Mouse (Mus musculus) monocyte, adult 5-6 weeks (primary cell): Measurements from ENCODE around the gene Hist1h4c. TPM values are rescaled to one million over a fixed set of nuclear protein-coding genes. Genes with fewer than 3 reads are reported as not detected.

ENCODE experiments used
- ATAC-seq: fragments of 153-309, 156-312 bp; replicated peaks from 2 replicates; pipeline ENCODE4 v1.8.0; 2017; ENCODE audit warnings: mild to moderate bottlenecking; ENCODE audit not compliant: low TSS enrichment, insufficient number of reproducible peaks, severe bottlenecking, poor library complexity, low FRiP score
- total RNA-seq: library from RNA; stranded (forward); fragments of 200-1000, 200-491, 200-594 nt; gene quantifications from 3 replicates; pipeline ENCODE4 v1.2.3, GENCODE M21; 2017

Hist1h4c gene
- 82.1 to 150 TPM (median 93.5 TPM) in 3 replicates for total RNA-seq

DNA sequence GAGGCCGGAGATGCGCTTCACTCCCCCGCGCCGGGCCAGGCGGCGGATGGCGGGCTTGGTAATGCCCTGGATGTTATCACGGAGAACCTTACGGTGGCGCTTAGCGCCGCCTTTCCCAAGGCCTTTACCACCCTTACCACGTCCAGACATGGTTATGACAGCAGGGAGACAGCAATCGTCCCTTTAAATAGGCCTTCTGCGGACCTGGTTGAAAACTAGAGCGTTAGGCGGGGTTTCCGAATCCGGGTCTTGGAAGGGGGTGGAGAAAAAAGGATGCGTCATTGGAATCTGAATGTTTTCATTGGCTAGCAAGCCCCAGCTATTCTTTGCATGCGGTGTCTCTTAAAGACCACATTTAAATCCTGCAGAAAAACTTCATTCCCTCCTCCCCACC, at the start of gene Hist1h4c:
Gene Hist1h4c, minus strand, starts transcription at position 155 of the 394 bp plus-strand sequence.
- ATAC-seq = peak; percentile 89

DNA sequence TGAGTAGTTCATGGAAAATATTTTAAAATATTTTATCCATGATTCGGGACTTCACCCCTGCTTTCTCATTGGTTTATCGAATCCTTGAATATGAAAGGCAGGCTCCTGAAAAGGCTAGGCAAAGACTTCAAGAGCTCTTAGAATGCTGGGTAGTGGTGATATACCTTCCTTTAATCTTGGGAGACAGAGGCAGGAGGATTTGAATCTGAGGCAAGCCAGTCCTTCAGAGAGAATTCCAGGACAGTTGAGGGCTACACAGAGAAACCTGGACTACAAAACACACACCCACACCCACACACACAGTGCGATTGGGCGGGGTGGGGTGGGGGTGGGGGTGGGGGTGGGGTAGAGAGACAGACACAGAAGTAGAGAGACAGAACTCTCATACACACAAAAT, 49.6 kb upstream of the Hist1h4c start:
- no peak for ATAC-seq

DNA sequence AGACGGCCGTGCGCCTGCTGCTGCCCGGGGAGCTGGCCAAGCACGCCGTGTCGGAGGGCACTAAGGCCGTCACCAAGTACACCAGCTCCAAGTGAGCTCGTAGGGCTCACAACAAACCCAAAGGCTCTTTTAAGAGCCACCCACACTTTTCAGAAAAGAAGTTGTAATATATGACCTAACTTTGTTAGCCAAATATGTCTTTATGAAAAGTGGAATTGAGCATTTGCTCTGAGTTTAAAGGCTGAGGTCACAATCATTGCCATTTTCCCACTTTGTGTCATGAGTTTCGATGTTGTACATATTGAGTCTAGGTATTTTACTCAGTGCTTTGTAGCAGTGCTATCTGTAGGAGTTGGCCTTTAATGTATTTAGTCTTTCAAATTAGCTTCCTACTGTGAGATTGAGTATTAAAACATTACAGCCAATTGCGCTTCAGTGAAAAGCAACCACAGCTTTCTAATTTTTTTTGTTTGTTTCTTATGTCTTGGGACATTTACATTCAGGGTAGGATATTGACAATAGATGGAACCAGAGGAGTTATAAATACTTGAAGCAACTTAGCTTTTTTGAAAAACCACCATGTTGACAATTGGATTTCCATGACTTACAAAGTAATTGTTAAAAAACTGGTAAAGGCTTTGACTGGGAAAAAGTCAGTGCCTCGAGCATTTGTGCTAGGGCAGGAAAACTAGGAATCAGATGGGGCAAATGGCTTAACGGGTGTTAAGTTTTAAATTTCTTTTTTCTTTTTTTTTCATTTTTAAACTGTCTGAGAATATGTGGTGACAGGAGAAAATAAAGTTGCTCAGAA, 49.0 kb upstream of the Hist1h4c start:
- ATAC-seq = no peak

DNA sequence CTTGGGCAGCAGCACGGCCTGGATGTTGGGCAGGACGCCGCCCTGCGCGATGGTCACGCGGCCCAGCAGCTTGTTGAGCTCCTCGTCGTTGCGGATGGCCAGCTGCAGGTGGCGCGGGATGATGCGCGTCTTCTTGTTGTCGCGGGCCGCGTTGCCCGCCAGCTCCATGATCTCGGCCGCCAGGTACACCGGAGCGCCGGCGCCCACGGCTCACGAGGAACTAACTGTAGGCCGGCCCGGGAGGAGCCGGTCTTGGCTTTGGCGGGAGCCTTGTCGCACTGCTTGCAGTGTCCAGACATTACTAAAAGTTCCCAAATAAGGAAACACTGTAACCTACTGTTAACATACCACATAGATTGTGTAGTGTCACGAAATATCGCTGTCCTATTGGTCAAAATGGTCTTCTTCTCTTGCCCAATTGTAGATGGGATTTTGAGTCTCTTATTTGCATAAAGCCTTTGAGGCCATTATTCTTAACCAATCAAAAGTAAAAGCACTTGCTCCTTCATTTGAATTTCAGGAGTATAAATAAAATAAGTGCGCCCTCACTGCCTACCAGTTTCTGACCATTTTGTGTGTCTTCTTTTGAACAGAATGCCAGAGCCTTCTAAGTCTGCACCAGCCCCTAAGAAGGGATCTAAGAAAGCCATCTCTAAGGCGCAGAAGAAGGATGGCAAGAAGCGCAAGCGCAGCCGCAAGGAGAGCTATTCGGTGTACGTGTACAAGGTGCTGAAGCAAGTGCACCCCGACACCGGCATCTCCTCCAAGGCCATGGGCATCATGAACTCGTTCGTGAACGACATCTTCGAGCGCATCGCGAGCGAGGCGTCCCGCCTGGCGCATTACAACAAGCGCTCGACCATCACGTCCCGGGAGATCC, 48.2 kb upstream of the Hist1h4c start, which contains the start of gene Hist1h2bb:
Gene Hist1h2bb, plus strand, starts transcription at position 534 of the 880 bp plus-strand sequence.
- peak; percentile 91 for ATAC-seq

DNA sequence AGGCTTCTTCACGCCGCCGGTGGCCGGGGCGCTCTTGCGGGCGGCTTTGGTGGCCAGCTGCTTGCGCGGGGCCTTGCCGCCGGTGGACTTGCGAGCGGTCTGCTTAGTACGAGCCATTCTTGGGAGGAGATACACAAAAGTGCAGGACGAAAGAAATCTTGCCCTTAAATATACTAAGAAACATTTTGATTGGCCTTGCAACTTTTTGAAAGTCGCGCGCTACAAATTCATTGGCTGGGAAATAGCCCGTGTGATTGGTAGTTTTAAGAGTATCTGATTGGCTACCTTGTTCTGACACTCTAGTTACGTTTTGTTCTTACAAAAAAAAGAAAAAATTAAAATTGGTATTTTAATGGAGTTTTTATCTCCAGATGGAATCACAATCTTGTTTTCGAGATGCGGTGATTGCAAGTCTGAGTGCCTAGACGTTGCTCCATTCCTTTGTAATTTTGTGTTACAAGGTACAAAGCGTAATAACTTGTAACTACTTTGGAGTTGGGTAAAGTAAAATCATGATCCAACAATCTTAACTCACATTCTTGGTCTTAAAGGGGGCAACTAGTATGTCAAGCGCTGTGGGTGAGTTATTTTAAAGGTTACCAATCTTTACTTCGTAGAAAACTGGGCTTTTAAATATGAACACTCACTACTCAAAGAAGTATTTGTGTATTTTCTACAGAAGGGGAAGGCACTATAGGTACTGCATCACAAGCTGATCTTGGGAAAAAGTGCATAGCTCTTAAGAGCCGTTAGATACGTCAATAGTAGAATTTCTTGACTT, 47.3 kb upstream of the Hist1h4c start, which contains the start of gene Hist1h3c:
Gene Hist1h3c, minus strand, starts transcription at position 222 of the 781 bp plus-strand sequence.
- 0 out of 2 replicates have a peak, but pooled peaks have one; percentile 51 for ATAC-seq

DNA sequence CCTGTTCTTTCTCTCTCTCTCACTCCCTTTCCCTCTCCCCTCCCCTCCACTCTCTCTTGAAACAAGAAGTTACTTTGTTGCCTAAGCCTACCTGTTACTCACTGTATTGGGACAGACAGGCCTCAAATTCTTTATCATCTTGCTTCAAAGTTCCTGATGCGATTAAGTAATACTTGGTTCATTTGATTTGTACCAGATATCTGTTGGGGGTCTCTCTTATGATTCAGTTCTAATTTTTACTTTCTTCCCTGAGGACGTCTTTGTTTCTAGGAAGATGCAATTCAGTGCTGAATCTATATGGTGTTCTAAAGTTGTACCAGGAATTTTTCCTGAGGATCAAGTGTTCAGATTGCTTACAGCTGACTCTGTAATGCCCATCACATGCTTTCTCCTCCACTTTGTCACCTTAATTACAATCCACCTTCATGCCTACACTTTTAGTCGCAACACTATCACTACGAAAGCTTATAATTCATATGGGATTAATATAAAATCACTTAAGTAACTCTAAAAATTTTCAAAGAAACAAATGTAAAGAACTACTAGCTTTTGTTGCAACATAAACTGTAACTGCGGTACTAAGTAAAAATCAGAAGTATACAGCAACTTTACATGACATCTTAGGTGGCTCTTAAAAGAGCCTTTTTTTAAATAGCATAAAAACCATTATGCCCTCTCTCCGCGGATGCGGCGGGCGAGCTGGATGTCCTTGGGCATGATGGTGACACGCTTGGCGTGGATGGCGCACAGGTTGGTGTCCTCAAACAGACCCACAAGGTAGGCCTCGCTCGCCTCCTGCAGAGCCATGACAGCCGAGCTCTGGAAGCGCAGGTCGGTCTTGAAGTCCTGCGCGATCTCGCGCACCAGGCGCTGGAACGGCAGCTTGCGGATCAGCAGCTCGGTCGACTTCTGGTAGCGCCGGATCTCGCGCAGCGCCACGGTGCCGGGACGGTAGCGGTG, 46.4 kb upstream of the Hist1h4c start:
- no peak for ATAC-seq

DNA sequence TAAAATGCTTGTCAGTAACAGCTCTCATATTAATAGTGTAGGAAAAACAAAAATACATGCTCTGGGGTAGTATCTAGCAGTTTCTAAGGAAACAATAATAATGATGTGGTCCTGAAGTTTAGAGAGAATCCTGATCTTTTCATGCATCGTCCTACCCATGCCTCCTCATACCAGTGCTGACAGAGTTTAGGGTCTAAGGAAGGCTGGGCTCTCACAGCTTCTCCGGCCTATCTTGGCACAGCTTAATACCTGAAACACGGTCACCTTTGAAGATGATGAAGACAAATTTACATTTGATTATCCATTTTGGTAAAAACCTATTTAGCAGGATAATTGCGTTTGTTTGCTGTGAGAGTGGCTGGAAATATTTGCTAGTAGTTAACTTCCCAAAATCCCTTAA, 45.7 kb upstream of the Hist1h4c start:
- ATAC-seq = no peak

DNA sequence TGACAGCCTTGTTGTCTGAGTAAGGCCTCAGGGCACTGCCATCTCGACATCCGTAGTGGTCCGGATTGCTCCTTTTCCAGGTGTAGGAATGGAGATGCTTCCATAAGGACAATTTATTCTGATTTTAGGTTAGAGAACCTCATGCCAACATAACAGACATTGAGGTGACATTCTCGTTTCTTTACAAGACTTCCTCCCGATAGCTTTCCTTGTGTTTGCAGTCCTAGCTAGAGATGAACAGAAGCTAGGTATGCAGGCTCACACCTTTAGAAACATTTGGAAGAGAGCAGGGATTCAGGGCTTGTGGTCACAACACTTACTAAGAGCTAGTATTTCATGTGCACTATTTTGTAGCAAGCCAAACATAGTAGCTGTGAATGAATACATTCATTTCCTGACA, 45.0 kb upstream of the Hist1h4c start:
- ATAC-seq = no peak

DNA sequence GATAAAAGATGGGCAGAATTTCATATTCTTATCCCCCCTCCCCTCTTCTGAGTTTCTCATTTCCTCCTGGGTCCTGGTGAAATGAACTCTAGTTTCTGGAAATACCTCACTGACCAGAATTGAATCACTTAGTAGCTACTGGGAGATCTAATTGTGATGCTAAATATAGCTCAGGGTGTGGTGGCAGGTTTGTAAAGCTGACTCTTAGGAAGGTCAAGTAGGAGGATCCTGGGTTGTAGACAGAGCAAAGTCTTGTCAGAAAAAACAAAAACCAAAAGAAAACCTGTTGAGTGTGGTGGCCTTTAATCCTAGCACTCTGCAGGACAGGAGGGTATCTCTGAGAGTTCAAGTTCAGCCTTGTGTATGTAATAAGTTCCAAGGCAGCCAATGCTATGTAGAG, 43.8 kb upstream of the Hist1h4c start:
- ATAC-seq = no peak

DNA sequence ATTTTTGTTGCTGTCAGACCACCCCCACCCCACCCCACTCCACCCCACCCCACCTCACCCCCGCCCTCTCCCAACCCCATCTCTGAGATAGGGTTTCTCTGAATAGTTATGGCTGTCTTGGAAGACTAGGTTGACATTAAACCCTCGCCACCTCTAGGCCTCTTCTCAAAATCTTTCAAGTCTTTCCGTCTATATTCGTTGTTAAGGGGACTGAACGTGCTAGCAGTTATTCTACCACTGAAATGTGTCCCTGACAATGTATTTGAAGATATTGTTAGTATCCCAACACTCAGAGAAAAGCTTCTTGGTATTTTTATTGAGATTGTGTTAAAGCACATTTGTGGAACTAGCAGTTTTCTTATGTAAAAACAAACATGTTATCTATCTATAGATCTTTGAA, 42.7 kb upstream of the Hist1h4c start:
- no peak for ATAC-seq

DNA sequence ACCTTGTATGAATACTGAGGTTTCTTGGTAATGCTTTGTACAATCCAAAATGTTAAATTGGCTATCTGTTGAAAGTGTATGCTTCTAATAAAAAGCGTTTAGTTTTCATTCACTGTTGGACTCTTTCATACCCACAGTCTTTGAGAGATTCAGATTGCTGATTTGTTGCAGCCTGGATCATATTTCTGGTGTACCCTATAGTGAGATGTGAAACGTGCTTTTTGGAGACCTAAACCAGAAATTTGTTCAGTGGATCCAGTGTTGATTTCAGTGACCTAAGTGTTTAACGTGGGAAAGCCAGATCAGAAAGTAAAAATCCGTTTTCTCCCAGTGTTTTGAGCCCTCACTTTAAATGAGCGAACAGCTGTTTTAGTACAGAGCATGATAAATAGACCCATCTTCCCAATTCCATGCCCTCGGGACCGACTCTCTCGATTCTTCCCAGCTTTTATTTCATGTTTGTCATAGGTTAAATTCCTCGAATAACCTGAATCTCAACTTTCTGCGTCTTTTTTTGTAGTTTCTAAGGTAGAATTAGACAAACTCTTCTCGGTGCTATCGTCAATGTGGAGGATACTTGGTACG, 42.1 kb upstream of the Hist1h4c start:
- no peak for ATAC-seq

DNA sequence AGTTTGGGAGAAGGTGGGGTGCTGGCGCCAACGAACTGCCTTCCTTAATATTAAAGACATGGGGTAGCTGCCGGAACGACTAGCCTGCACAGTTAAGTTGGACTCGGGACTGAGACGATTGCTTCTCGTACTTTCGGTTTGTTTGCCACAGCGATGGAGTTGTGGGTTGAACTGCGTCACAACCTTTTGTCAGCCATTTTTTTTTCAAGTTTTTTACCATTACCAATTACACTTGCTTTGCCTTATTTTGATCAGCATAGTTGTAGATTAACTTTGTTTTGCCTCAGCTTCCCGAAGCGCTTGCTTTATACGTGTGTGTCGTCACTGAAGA, 41.6 kb upstream of the Hist1h4c start:
- ATAC-seq = peak; percentile 48; the same call in 1 of the 2 replicates

DNA sequence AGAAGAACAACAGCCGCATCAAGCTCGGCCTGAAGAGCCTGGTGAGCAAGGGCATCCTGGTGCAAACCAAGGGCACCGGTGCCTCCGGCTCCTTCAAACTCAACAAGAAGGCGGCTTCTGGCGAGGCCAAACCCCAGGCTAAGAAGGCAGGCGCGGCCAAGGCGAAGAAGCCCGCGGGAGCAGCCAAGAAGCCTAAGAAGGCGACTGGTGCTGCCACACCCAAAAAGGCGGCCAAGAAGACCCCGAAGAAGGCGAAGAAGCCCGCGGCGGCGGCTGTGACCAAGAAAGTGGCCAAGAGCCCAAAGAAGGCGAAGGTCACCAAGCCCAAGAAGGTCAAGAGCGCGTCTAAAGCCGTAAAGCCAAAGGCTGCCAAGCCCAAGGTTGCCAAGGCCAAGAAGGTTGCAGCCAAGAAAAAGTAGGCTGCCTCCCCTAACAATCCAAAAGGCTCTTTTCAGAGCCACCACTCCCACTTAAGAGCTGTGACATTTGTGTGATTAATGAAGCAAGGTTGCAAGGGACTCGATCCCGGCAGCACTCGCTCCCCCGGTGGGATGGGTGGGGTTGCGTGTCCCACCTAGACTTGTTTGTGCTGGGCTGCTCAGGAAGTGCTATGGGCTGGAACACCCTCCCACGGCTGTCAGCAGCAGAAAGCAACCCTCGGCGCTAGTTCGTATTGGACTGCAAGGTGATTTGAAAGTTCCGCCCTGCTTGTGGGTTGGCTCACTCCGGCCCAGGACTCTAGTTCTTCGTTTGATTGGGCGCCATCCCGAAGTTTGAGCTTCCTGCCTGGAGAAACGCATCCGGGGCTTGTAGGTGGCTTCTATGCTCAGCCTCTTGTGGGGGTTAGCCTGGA, 41.0 kb upstream of the Hist1h4c start:
- peak; percentile 86 for ATAC-seq

DNA sequence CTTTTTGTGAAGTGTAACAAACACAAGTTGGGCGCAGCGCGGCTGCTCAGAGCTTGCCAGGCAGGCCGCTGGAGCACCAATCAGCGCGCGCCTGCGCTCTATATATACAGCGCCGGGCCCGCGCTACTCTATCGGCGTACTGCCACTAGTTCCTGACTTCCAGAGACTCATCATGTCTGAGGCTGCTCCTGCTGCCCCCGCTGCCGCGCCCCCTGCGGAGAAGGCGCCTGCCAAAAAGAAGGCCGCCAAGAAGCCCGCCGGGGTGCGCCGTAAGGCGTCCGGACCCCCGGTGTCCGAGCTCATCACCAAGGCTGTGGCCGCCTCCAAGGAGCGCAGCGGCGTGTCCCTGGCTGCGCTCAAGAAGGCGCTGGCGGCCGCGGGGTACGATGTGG, 40.4 kb upstream of the Hist1h4c start, which contains the start of gene Hist1h1c:
Gene Hist1h1c, plus strand, starts transcription at position 132 of the 392 bp plus-strand sequence.
- peak; percentile 78 for ATAC-seq

DNA sequence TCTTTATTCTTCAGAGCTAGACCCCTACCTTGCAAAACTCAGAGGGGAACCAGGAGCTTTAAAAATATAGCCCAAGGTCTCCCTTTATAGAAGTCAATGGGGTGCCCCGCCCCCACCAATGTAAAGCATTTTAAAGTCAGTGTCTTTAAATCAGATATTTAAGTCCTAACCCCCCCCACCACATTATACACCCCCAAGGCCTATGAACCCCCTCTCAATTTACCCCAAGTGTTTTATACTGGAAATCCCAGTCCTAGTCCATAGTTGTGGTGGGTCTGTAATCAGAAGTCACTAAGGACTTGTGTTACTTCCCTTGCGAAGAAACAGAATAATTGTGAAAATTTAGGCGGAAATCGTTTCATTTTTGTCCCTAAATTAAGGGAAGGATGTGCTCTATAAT, 39.8 kb upstream of the Hist1h4c start:
- ATAC-seq = no peak

DNA sequence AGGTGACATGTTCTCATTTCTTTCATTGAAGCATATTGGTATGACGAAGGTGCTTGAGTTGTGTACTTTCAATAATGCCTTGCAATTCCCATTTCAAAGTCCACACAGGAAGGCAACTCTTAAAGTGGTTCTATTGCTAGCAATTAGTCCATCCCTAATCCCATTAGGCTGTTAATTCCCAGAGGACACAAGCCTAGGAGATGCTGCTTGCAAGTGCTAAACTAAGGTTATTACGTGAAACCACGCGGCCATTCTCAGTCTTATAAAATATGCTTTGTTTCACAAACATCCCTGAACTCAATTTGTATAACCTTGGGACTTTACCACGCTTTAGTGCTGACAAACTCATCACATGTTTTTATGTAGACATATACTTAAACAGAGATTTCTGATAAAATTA, 38.8 kb upstream of the Hist1h4c start:
- no peak for ATAC-seq
